Mouse (Mus musculus): ENCODE data around the gene Cd4. TPM values are rescaled to one million over a fixed set of nuclear protein-coding genes. Genes with fewer than 3 reads are reported as not detected.

The Cd4 gene
- polyA plus RNA-seq, 1 experiment = 2.7 TPM

GRCm38 (mm10) chr6:124858561-124859318 is 29.3 kb downstream of the Cd4 start:
- no peak for TF ChIP-seq POLR2A (IDR thresholded peaks at IDR 0.05; ENCODE audit: borderline replicate concordance, extremely low read depth, low read depth, low read length)
- no peak for TF ChIP-seq CTCF (IDR thresholded peaks at IDR 0.05; ENCODE audit: insufficient read depth, low read length)
- DNase-seq = no peak
- Histone ChIP-seq H3K4me1 (ENCODE audit: control insufficient read depth, insufficient read depth, low read length) (peaks cover 2% of the 10 kb centered on the region; the same call in 1 of the 2 replicates), H3K4me3 (replicated peaks; ENCODE audit: extremely low read depth, low read depth, low read length) (no peak overlapping the region)
- 67% methylated on average over 28 of the region's 28 CpGs for WGBS

- Histone ChIP-seq H3K4me1 (ENCODE audit: control insufficient read depth, insufficient read depth, low read length) (no peaks in the 10 kb centered on the region; the same call in 1 of the 2 replicates), H3K4me3 (replicated peaks; ENCODE audit: extremely low read depth, low read depth, low read length) (peak overlapping the region; percentile 2)
- TF ChIP-seq CTCF (IDR thresholded peaks at IDR 0.05; ENCODE audit: insufficient read depth, low read length) = no peak
- no peak for TF ChIP-seq POLR2A (IDR thresholded peaks at IDR 0.05; ENCODE audit: borderline replicate concordance, extremely low read depth, low read depth, low read length)
- 29% methylated on average over 26 of the region's 26 CpGs for WGBS
- no peak for DNase-seq
Observed at GRCm38 (mm10) chr6:124857840-124858530, 30.0 kb downstream of the Cd4 start.

- peak; percentile 35; the same call in 1 of the 2 replicates for TF ChIP-seq POLR2A (IDR thresholded peaks at IDR 0.05; ENCODE audit: borderline replicate concordance, extremely low read depth, low read depth, low read length)
- no peak; the same call in 1 of the 2 replicates for TF ChIP-seq CTCF (IDR thresholded peaks at IDR 0.05; ENCODE audit: insufficient read depth, low read length)
- WGBS = 3% methylated on average over 86 of the region's 86 CpGs
- Histone ChIP-seq H3K4me1 (ENCODE audit: control insufficient read depth, insufficient read depth, low read length) (no peaks in the 10 kb centered on the region; the same call in 1 of the 2 replicates), H3K4me3 (replicated peaks; ENCODE audit: extremely low read depth, low read depth, low read length) (peak within 1 kb of the TSS; percentile 48)
- DNase-seq = peak; percentile 67
Observed at GRCm38 (mm10) chr6:124856916-124857839, 30.8 kb downstream of the Cd4 start, which contains the start of gene P3h3. Gene P3h3 (minus strand): TSS chr6:124857752.

- H3K4me3 ChIP-seq (replicated peaks; ENCODE audit: extremely low read depth, low read depth, low read length) = no peak overlapping the region
- H3K4me1 ChIP-seq (ENCODE audit: control insufficient read depth, insufficient read depth, low read length) = no peaks in the 10 kb centered on the region; the same call in 1 of the 2 replicates
- TF ChIP-seq POLR2A (IDR thresholded peaks at IDR 0.05; ENCODE audit: borderline replicate concordance, extremely low read depth, low read depth, low read length) (no peak), CTCF (IDR thresholded peaks at IDR 0.05; ENCODE audit: insufficient read depth, low read length) (no peak)
- WGBS = 27% methylated on average over 14 of the region's 14 CpGs
- no peak for DNase-seq
Observed at GRCm38 (mm10) chr6:124856321-124856720, 31.7 kb downstream of the Cd4 start.

- TF ChIP-seq CTCF (IDR thresholded peaks at IDR 0.05; ENCODE audit: insufficient read depth, low read length) (no peak), POLR2A (IDR thresholded peaks at IDR 0.05; ENCODE audit: borderline replicate concordance, extremely low read depth, low read depth, low read length) (no peak)
- 73% methylated on average over 12 of the region's 12 CpGs for WGBS
- no peak overlapping the region for H3K4me3 ChIP-seq (replicated peaks; ENCODE audit: extremely low read depth, low read depth, low read length)
- no peak for DNase-seq
- H3K4me1 ChIP-seq (ENCODE audit: control insufficient read depth, insufficient read depth, low read length) = no peaks in the 10 kb centered on the region
Observed at GRCm38 (mm10) chr6:124854647-124855046, 33.4 kb downstream of the Cd4 start.

- DNase-seq = no peak
- no peaks in the 10 kb centered on the region for H3K4me1 ChIP-seq (ENCODE audit: control insufficient read depth, insufficient read depth, low read length)
- 62% methylated on average over 8 of the region's 8 CpGs for WGBS
- H3K4me3 ChIP-seq (replicated peaks; ENCODE audit: extremely low read depth, low read depth, low read length) = no peak overlapping the region
- TF ChIP-seq CTCF (IDR thresholded peaks at IDR 0.05; ENCODE audit: insufficient read depth, low read length) = no peak
- TF ChIP-seq POLR2A (IDR thresholded peaks at IDR 0.05; ENCODE audit: borderline replicate concordance, extremely low read depth, low read depth, low read length) = no peak
Observed at GRCm38 (mm10) chr6:124850535-124850934, 37.5 kb downstream of the Cd4 start.

- Histone ChIP-seq H3K4me3 (replicated peaks; ENCODE audit: extremely low read depth, low read depth, low read length) (no peak overlapping the region), H3K4me1 (ENCODE audit: control insufficient read depth, insufficient read depth, low read length) (no peaks in the 10 kb centered on the region)
- DNase-seq = peak; percentile 90
- TF ChIP-seq CTCF (IDR thresholded peaks at IDR 0.05; ENCODE audit: insufficient read depth, low read length) = peak; percentile 91
- TF ChIP-seq POLR2A (IDR thresholded peaks at IDR 0.05; ENCODE audit: borderline replicate concordance, extremely low read depth, low read depth, low read length) = no peak
- WGBS = 13% methylated on average over 9 of the region's 9 CpGs
Observed at GRCm38 (mm10) chr6:124847305-124847704, 40.7 kb downstream of the Cd4 start.

- WGBS = 40% methylated on average over 15 of the region's 15 CpGs
- Histone ChIP-seq H3K4me1 (ENCODE audit: control insufficient read depth, insufficient read depth, low read length) (no peaks in the 10 kb centered on the region), H3K4me3 (replicated peaks; ENCODE audit: extremely low read depth, low read depth, low read length) (no peak within 1 kb of the TSS)
- DNase-seq = no peak
- no peak for TF ChIP-seq POLR2A (IDR thresholded peaks at IDR 0.05; ENCODE audit: borderline replicate concordance, extremely low read depth, low read depth, low read length)
Observed at GRCm38 (mm10) chr6:124840241-124841167, 47.5 kb downstream of the Cd4 start, which contains the start of gene Gnb3. Gene Gnb3 (minus strand): TSS chr6:124840275.

Data from lung, adult 2 months (tissue).